Mouse (Mus musculus): ENCODE measurements around the gene Efcab9.

Efcab9 gene

DNA sequence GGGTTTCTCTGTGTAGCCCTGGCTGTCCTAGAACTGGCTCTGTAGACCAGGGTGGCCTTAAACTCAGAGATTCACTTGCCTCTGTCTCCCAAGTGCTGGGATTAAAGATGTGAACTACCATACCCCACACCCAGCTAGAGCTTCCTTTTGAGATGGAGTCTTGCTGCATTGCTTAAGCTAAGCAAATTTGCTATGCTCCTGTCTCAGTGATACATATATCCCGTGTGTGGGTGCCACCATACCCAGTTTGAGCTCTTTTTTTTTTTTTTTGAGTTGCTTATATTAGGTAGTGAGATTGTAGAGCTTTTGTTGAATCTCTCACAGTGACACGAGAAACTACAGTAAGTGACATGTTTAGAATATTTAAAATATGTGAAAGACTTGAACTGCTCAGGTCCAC lies 36.6 kb downstream of the Efcab9 start:
- no peak for DNase-seq (ENCODE audit: low spot score)

DNA sequence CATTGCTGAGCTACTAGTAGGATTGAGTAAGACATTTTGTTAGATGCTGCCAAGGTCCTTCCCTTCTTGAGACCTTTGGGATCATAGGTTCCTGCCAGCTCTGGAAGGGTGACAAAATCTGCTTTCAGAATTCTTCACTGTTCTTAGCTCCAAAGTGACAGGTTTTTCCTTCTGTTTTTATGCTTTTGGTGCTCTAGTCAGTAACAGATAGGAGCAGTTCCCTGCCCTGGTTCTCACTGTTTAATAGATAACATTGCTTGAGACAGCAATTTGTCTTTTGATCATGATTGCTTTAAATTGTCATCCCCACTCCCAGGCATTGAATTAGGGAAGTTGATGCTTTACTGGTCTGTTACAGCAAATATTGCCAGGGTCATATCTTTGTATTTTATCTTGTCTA lies 38.6 kb downstream of the Efcab9 start:
- DNase-seq (ENCODE audit: low spot score), result no peak

DNA sequence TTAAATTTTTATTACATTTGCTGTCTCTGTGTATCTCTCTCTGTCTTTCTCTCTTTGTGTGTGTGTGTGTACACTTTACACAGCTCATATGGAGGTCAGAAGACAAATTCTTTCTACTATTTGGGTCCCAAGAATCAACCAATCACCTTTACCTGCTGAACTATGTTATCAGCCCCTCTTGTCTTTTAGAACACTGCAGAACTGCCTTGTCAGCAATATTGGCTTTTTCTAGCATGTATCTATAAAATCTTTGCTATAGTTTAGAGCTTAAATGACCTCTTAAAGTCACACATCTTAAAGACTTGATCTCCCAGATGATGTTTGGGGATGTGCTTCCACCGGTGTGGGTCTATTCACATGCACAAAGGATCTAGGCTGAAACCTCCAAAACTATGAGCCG lies 40.8 kb downstream of the Efcab9 start:
- DNase-seq (ENCODE audit: low spot score), result no peak

DNA sequence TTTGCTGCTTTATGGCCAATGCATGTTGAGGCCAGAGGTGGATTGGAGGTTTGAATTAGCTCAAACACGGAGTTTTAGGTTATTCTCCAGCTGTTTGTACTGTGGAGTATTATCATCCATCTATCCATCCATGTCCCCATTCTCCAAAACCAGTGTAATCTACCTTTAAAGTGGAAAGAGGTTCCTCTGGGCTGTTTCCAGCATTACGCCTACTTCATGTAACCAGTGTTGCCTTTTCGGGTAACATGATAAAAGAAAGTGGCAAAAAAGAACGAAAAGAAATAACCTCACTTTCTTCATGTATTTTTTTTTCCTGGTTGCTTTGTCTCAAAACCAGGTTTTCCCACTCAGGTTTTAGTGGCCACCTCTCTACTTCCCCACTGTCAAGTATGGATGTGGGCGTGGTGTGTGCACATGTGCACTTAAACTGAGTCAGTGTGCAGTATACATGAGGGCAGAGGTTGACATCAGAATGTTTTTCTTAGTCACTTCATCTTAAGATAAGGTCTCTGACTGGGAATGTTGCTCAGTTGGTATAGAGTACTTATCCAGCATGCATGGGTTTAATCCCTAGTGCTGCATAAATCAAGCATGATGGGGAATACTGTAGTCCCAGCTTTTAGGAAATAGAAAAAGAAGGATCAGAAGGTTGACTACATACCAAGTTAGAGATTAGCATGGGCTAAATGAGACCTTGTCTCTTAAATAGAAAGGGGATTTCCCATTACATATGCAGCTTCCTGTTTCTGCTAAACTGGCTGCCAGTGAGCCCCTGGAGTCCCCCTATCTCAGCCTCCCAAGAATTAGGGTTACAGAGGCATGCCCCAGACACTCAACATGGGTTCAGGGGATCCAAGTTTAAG lies 42.8 kb downstream of the Efcab9 start:
- DNase-seq (ENCODE audit: low spot score), result no peak

DNA sequence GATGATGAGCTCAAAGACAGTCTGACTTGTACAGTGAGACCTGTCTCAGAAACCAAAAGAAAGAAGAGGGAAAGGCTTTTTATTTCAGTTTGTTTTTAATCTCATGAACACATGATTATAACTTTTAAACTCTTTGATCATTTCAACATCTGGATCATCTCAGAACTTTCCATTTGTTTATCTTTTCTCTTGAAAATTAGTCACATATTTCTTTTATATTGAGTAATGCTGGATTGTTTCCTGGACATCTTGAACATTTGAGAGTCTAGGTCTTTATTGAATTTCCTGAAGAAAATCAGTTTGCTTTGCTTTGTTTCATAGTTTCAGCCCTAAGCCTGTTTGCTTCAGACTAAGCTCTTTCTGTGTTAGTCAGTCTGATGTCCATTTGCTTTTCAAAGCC lies 43.5 kb downstream of the Efcab9 start:
- DNase-seq (ENCODE audit: low spot score), result no peak

DNA sequence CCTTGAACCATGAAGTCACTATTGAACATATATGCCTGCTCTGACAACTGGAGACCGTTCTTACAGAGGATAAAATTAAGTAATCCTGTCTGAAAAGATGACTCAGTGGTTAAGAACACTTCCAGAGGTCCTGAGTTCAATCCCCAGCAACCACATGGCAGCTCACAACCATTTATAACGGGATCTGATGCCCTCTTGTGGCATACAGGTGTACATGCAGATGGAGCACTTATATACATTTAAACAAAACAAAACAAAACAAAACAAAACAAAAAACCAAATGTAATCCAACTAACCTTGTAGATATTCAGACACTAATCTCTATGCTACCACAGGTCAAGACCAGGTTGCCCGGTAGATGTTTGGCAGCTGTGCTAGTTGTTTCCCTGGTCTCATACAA lies 44.4 kb downstream of the Efcab9 start:
- DNase-seq (ENCODE audit: low spot score), result no peak

DNA sequence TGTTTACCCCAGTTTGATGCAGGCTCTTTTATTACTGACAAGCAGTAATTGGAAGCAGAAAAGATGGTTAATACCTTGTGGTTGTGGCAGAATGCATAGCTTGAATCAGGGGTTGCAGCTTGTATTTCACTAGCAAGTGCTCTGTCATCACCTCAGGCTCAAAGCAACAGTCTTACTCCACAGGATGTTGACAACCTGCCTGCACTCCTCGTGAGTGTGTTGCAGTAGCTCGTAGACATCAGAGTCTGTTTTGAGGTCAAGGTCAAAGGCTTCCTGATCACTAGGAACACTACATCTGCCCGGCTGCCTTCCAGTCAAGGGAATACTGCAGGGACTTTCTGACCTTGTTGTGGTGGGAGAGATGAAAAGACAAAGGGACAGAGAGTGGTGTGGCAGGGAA lies 45.3 kb downstream of the Efcab9 start:
- no peak for DNase-seq (ENCODE audit: low spot score)

DNA sequence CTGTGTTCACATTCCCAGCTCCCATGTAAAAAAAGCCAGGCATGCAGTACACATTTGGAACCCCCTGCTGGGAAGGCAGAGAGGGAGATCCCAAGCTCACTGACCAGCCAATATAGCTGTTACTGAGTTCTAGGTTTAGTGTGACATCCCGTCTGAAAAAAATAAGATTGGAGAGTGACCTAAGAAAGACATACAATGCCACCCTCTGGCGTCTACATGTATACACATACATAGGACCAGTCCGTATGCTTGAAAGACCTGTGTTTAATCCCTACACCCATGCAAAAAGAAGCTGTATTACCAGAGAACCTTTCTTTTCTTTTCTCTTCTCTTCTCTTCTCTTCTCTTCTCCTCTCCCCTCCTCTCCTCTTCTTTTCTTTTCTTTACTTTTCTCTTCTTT lies 46.6 kb downstream of the Efcab9 start:
- no peak for DNase-seq (ENCODE audit: low spot score)

DNA sequence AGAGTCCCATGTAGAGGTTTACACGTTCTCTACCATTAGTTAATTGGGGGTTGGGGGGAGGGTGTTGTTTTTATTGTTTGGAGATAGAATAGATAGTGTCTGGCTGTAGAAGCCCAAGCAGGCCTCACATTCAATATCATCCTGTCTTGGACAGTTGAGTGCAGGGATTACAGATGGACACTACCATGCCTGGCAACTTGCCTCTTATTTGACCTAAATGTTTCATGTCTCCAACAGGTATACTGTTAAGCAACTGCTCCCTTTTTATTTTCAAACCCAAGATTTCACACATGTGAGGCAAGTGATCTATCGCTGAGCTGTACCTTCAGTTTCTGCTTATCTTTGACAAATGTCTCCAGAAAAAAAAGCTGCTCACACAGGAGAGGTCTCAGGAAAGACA lies 50.4 kb downstream of the Efcab9 start:
- DNase-seq (ENCODE audit: low spot score), result no peak

DNA sequence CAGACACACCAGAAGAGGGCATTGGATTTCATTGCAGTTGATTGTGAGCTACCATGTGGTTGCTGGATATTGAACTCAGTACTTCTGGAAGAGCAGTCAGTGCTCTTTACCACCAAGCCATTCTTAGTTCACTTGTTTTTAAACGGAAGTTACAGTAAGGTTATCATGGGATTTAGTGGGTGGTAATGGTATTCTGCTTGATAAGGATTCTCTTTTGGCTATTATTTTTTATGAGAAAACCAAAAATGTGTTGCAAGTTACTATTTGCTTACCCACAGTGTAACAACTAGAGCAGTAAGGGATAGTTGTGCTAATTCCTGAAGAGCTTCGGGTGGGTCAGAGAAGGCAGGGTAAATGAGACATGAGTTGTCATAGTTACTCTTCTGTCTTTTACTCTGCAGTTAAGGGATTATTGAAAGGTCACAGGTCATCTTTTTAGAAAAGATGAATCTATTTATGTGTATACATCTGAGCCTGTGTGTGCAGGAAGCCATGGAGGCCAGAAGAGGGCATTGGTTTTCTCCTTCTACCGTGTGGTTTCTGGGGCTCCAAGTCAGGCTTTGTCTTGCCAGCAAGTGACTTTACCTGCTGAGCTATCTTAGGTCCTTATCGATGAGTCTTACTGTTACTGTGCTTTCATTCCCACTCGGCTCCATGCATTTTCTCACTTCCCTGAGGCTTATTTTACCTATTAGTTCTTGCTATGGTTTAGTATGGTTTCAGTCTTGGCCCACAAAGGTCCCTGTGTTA lies 56.2 kb downstream of the Efcab9 start:
- no peak for DNase-seq (ENCODE audit: low spot score)

DNA sequence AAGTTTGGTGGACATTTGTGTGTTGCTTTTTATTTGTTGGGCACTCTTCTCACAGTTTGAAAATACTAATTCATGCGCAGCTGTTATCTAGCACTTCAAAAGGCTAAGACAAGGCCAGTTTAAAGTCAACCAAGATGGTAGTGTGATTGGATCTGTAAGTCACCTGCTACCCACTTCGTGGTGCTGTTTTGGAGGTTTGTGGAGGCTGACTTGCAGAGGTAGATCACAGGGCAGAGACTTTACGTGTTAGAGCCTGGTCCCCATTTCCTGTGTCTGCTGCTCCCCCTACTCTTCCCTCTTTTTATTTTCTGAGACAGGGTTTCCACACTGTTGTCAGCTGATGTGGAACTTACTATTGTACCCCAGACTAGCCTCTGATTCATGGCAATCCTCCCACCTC lies 57.2 kb downstream of the Efcab9 start:
- no peak for DNase-seq (ENCODE audit: low spot score)

All from testis, postnatal 10 days (tissue).